Mouse (Mus musculus) forebrain, embryonic 14.5 days (tissue): ENCODE data around the gene Cela2a. TPM values are rescaled to one million over a fixed set of nuclear protein-coding genes. Genes with fewer than 3 reads are reported as not detected.

ENCODE experiments used
- ATAC-seq: fragments of 200-750 bp; cut with Nextera tagmentation; 2 replicates; pipeline ENCODE4 v1.8.0; 2017; ENCODE audit warnings: mild to moderate bottlenecking, moderate library complexity
- DNase-seq: peaks from one replicate; pipeline ENCODE4 v3.0.0-alpha.2; 2015; ENCODE audit warnings: low spot score
- H3K27ac ChIP-seq: fragments of 300-500 bp; sonication (generic); 2 replicates; pipeline ENCODE4 v1.5.1; 2014; ENCODE audit warnings: low read depth, mild to moderate bottlenecking, control low read depth, low read length, moderate library complexity
- H3K27me3 ChIP-seq: fragments of 300-500 bp; sonication (generic); replicated peaks from 2 replicates; pipeline ENCODE4 v1.6.1; 2014; ENCODE audit warnings: low read length, control low read depth, mixed read lengths; ENCODE audit not compliant: control insufficient read depth, insufficient read depth
- H3K36me3 ChIP-seq: fragments of 300-500 bp; sonication (generic); 2 replicates; pipeline ENCODE4 v1.6.1; 2014; ENCODE audit warnings: low read length, control low read depth; ENCODE audit not compliant: control insufficient read depth, insufficient read depth
- H3K4me1 ChIP-seq: fragments of 300-500 bp; sonication (generic); 2 replicates; pipeline ENCODE4 v1.6.1; 2014; ENCODE audit warnings: antibody characterized with exemption, low read length, control low read depth; ENCODE audit not compliant: control insufficient read depth, insufficient read depth
- H3K4me2 ChIP-seq: fragments of 300-500 bp; sonication (generic); 2 replicates; pipeline ENCODE4 v1.6.1; 2014; ENCODE audit warnings: mild to moderate bottlenecking, control low read depth, low read length
- H3K4me3 ChIP-seq: fragments of 300-500 bp; sonication (generic); 2 replicates; pipeline ENCODE4 v1.5.1; 2014; ENCODE audit warnings: low read depth, low read length, control low read depth
- H3K9ac ChIP-seq: fragments of 300-500 bp; sonication (generic); 2 replicates; pipeline ENCODE4 v1.6.1; 2014; ENCODE audit warnings: mild to moderate bottlenecking, low read length, control low read depth, moderate library complexity
- H3K9me3 ChIP-seq: fragments of 300-500 bp; sonication (generic); replicated peaks from 2 replicates; pipeline ENCODE4 v1.6.1; 2016; ENCODE audit warnings: low read length, control low read depth, mixed read lengths; ENCODE audit not compliant: control insufficient read depth
- WGBS: fragments of 180-500 bp; shearing (Covaris S2); extraction: QIAGEN DNeasy Blood & Tissue Kit; methylation state at CpG from one replicate; pipeline ENCODE4 v1.1.7; 2014; 5-methylcytosine and 5-hydroxymethylcytosine counted together
- polyA plus RNA-seq: library from polyadenylated mRNA; unstranded; fragments of >200 nt; fragmentation: Nextera tagmentation; extraction: Ambion mirVana; gene quantifications from 2 replicates; pipeline ENCODE4 v1.2.1, GENCODE M21; 2014

Gene Cela2a
- polyA plus RNA-seq, 1 experiment from 2014 or later: not detected

DNA sequence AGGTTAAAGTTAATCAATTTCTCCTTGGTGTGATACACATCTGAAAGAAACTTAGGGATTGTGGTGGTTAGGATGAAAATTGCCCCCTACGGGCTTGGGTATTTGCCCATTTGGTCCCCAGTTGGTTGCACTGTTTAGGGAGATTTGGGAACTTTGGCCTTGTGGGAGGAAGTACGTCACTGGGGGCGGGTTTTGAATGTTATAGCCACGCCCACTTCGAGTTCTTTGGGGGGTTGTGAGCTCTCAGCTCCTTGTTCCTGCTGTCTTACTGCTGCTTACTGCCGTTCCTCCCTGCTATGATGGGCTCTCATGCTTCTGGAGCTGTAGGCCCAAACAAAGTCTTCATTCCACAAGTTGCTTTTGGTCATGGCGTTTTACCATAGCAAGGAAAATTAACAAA is 5.4 kb upstream of the Cela2a start:
- 83% methylated on average over 7 of the region's 7 CpGs for whole genome bisulfite sequencing
- no peak for DNase-seq
- H3K9ac ChIP-seq: no peak overlapping the region
- H3K27ac ChIP-seq: no peak overlapping the region
- H3K36me3 ChIP-seq: no peaks in the 10 kb centered on the region
- no peak for ATAC-seq
- no peaks in the 10 kb centered on the region for H3K9me3 ChIP-seq
- H3K4me1 ChIP-seq: no peaks in the 10 kb centered on the region
- H3K4me2 ChIP-seq: no peak overlapping the region
- no peak overlapping the region for H3K4me3 ChIP-seq
- no peaks in the 10 kb centered on the region for H3K27me3 ChIP-seq

DNA sequence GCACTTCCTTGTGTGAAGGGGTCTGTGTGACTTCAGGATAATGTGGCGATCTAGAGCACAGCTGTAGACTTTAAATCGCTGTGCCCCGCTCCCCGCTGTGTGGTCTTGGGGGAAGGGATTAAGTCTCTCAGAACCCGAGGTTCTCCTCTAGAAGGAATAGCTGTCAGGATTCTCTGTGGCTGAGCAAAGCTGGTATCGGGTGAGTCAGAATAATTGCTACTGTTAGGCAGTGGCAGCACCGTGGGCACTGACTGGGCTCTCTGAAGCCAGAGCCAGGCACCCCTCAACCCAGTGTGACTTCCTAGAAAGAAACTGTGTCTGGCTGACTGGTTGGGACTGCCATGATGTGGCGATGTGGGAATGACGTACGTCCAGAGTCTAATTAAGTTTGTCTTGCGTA is 4.4 kb upstream of the Cela2a start:
- no peak for DNase-seq
- no peak overlapping the region for H3K4me3 ChIP-seq
- no peak overlapping the region for H3K27ac ChIP-seq
- H3K4me1 ChIP-seq: no peaks in the 10 kb centered on the region
- no peak overlapping the region for H3K9ac ChIP-seq
- no peaks in the 10 kb centered on the region for H3K9me3 ChIP-seq
- H3K27me3 ChIP-seq: no peaks in the 10 kb centered on the region
- WGBS: 48% methylated on average over 11 of the region's 11 CpGs
- H3K4me2 ChIP-seq: no peak overlapping the region
- H3K36me3 ChIP-seq: no peaks in the 10 kb centered on the region
- ATAC-seq: no peak

DNA sequence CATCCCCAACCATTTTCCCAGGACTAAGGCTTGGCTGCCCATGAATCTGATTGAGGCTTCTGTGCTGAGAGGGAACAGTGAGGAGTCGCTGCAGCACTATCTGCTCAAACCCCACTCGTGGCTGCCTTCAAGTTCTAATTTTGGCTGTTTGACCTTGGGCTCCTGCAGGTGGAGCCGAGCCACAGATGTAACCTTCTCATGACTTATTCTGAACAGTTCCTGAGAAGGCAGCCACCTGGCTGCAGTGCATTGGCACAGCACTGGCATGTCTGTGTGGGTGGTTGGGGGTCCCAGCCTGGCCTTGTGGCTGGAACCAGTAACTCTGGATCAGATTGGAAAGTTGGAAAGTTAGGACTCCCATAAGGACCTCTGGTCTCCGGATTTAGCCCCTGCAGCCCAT is 2.2 kb upstream of the Cela2a start:
- DNase-seq (no peak), ATAC-seq (no peak)
- Histone ChIP-seq H3K36me3 (no peaks in the 10 kb centered on the region), H3K27ac (no peak overlapping the region), H3K27me3 (no peaks in the 10 kb centered on the region), H3K9ac (no peak overlapping the region), H3K9me3 (no peaks in the 10 kb centered on the region), H3K4me3 (no peak overlapping the region), H3K4me2 (no peak overlapping the region), H3K4me1 (no peaks in the 10 kb centered on the region)
- 80% methylated on average over 4 of the region's 4 CpGs for WGBS

DNA sequence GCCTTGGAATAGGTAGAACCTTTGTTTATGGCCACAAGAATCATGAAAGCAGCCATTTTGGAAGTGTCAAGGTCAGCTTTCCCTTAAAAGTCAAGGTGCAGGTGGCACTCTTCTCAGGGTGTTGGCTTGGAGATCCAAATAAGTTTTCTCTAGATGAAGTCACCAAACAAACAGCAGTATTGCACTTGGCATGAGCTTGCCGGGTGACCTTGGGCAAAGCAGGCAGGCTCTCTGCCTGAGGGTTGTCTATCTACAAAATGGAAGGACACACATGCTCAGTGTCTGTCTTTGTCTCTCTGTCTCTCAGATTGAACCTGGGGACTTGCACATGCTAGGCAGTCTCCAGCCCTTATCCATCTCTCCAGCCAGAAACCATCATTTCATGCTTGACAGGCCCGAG is 1.4 kb upstream of the Cela2a start:
- Histone ChIP-seq H3K9me3 (no peaks in the 10 kb centered on the region), H3K4me2 (no peak overlapping the region), H3K4me1 (no peaks in the 10 kb centered on the region), H3K4me3 (no peak overlapping the region), H3K27ac (no peak overlapping the region), H3K9ac (no peak overlapping the region), H3K27me3 (no peaks in the 10 kb centered on the region), H3K36me3 (no peaks in the 10 kb centered on the region)
- WGBS: 92% methylated on average over 2 of the region's 2 CpGs
- DNase-seq (no peak), ATAC-seq (no peak)

DNA sequence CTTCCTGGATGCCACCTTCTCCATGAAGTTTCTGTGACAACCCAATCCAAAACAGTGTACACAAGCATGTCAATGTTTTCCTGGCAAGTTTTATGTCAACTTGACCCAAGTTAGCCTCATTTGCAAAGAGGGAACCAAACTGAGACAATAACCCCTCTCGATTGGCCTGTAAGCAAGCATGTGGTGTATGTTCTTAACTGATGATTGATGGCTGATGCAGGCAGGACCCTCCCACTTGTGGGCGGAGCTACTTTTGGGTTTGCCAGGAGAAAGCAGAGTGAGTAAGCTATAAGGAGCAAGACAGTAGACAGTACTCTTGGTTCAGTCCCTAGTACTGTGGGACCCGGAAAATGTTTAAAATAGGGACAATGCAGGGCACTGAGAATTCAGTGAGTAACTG is 3.0 kb downstream of the Cela2a start:
- DNase-seq (no peak), ATAC-seq (no peak)
- no peaks in the 10 kb centered on the region for H3K27me3 ChIP-seq
- H3K9ac ChIP-seq: no peak overlapping the region
- H3K9me3 ChIP-seq: no peaks in the 10 kb centered on the region
- 72% methylated on average over 3 of the region's 3 CpGs for WGBS
- no peak overlapping the region for H3K4me2 ChIP-seq
- H3K36me3 ChIP-seq: no peaks in the 10 kb centered on the region
- H3K27ac ChIP-seq: no peak overlapping the region
- no peaks in the 10 kb centered on the region for H3K4me1 ChIP-seq
- H3K4me3 ChIP-seq: no peak overlapping the region

DNA sequence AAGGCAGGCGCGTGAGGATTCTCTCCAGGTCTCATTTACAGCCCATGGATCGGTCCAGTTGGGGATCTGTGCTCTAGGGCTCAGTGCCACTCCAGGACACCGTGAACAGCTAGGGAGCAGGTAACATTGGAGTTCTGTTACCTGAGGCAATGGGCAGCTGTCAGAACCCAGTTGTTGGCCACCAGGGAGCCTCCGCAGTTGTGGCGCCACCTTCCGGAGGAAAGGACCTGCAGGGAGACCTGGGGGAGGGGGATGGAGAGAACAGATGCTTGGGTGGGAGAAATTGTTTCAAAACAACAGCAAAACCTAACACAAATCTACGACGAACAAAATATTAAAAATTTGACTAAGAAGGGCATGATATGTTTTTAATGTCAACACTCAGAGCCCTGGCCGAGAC is 3.9 kb downstream of the Cela2a start:
- no peaks in the 10 kb centered on the region for H3K36me3 ChIP-seq
- H3K9me3 ChIP-seq: no peaks in the 10 kb centered on the region
- H3K4me2 ChIP-seq: no peak overlapping the region
- no peak overlapping the region for H3K27ac ChIP-seq
- 80% methylated on average over 10 of the region's 10 CpGs for WGBS
- H3K9ac ChIP-seq: no peak overlapping the region
- H3K4me1 ChIP-seq: no peaks in the 10 kb centered on the region
- H3K27me3 ChIP-seq: no peaks in the 10 kb centered on the region
- H3K4me3 ChIP-seq: no peak overlapping the region
- DNase-seq (no peak), ATAC-seq (no peak)

DNA sequence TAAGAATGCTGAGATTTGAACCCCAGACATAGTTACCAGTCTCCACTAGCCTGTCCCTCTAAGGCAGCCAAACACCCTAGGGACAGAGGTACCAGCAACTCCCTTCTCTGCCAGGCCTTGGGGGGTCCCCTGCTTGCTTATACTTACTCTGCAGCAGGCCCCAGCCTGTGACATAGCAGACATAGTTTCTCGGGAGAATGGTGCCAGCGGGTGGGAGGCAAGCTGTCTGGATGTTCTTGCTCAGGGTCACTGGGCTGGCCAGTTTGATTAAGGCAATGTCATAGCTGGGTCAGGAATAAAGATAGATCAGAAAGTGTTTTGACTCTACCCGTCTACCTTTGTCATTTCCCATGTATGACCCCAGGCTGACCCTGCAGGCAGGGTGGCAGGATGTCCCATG is 4.8 kb downstream of the Cela2a start:
- H3K9ac ChIP-seq: no peak overlapping the region
- DNase-seq: no peak
- 76% methylated on average over 3 of the region's 3 CpGs for WGBS

DNA sequence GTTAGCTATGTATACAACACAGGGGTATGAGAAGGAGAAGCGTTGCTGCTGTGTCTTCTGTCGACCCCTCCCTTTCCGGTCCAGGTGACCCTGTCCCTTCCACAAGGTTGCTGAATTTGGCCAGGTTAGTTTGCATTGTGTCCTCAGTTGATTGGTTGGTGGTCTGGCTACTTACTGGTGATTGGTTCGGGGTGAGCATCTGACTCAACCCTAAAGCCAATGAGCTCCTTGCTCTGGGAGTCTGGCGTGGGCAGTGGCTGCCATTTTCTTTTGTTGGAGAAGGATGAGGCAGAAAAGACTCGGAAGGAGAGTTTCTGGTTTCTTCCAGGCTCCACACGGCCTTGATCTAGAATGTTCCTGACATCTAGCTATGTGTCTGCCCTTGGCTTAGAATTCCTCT is 6.6 kb downstream of the Cela2a start:
- no peak overlapping the region for H3K4me3 ChIP-seq
- no peak overlapping the region for H3K4me2 ChIP-seq
- H3K27me3 ChIP-seq: no peaks in the 10 kb centered on the region
- DNase-seq: no peak
- peaks cover 13% of the 10 kb centered on the region; the same call in 1 of the 2 replicates for H3K36me3 ChIP-seq
- no peaks in the 10 kb centered on the region for H3K9me3 ChIP-seq
- H3K27ac ChIP-seq: no peak overlapping the region
- H3K4me1 ChIP-seq: no peaks in the 10 kb centered on the region
- no peak overlapping the region for H3K9ac ChIP-seq
- 94% methylated on average over 7 of the region's 7 CpGs for WGBS
- no peak for ATAC-seq

More for the DNA sequence above, 4.8 kb downstream of the Cela2a start:
- no peak overlapping the region for H3K4me2 ChIP-seq
- no peaks in the 10 kb centered on the region for H3K9me3 ChIP-seq
- H3K4me1 ChIP-seq: no peaks in the 10 kb centered on the region
- H3K27me3 ChIP-seq: no peaks in the 10 kb centered on the region
- ATAC-seq: no peak
- no peak overlapping the region for H3K4me3 ChIP-seq
- no peak overlapping the region for H3K27ac ChIP-seq
- peaks cover 1% of the 10 kb centered on the region; the same call in 1 of the 2 replicates for H3K36me3 ChIP-seq

DNA sequence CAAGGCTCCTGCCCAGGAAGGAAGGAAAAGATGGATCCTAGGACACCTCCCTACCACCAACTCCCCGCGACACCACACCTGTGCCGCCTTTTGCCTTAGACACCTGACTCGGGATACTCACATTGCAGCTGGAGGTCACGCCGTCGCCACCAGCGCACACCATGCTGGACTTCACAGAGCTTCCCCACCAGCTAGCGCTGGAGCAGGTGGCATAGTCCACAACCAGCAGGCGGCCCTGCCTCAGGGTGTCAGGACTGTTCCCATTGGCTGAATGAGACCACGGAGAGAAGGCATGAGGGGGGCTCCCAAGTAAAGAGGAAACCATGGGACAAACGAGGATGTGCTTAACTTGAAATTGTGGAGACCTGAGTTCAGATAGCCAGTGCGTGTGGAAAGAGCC is 7.1 kb downstream of the Cela2a start:
- no peaks in the 10 kb centered on the region for H3K9me3 ChIP-seq
- H3K4me1 ChIP-seq: no peaks in the 10 kb centered on the region
- H3K27ac ChIP-seq: no peak overlapping the region
- H3K9ac ChIP-seq: no peak overlapping the region
- H3K4me2 ChIP-seq: no peak overlapping the region
- no peak for ATAC-seq
- no peaks in the 10 kb centered on the region for H3K27me3 ChIP-seq
- H3K36me3 ChIP-seq: peaks cover 17% of the 10 kb centered on the region; the same call in 1 of the 2 replicates
- no peak for DNase-seq
- no peak overlapping the region for H3K4me3 ChIP-seq
- whole genome bisulfite sequencing: 92% methylated on average over 13 of the region's 13 CpGs
